Mouse (Mus musculus) hindbrain, embryonic 13.5 days (tissue): ENCODE data around the gene Phactr1. TPM values are rescaled to one million over a fixed set of nuclear protein-coding genes. Genes with fewer than 3 reads are reported as not detected.
"Not testable (repeated sequence)": the region's sequence is repeated elsewhere in the genome, so short reads cannot be mapped to it uniquely, and the experiment has no call there.

Source experiments
- ATAC-seq: fragments of 200-750 bp; cut with Nextera tagmentation; 2 replicates; pipeline ENCODE4 v1.8.0; 2017; ENCODE audit warnings: moderate TSS enrichment; ENCODE audit not compliant: low FRiP score
- H3K27ac ChIP-seq: fragments of 300-500 bp; sonication (generic); 2 replicates; pipeline ENCODE4 v1.5.1; 2015; ENCODE audit warnings: inconsistent platforms, mild to moderate bottlenecking, moderate library complexity
- H3K27me3 ChIP-seq: fragments of 300-500 bp; sonication (generic); 2 replicates; pipeline ENCODE4 v1.6.1; 2015; ENCODE audit warnings: mild to moderate bottlenecking, inconsistent platforms
- H3K36me3 ChIP-seq: fragments of 300-500 bp; sonication (generic); 2 replicates; pipeline ENCODE4 v1.6.1; 2015; ENCODE audit warnings: mild to moderate bottlenecking, inconsistent platforms
- H3K4me1 ChIP-seq: fragments of 300-500 bp; sonication (generic); replicated peaks from 2 replicates; pipeline ENCODE4 v1.6.1; 2015; ENCODE audit warnings: inconsistent platforms
- H3K4me2 ChIP-seq: fragments of 300-500 bp; sonication (generic); 2 replicates; pipeline ENCODE4 v1.6.1; 2015; ENCODE audit warnings: inconsistent platforms, mild to moderate bottlenecking, moderate library complexity
- H3K4me3 ChIP-seq: fragments of 300-500 bp; sonication (generic); 2 replicates; pipeline ENCODE4 v1.5.1; 2015; ENCODE audit warnings: mild to moderate bottlenecking, inconsistent platforms
- H3K9ac ChIP-seq: fragments of 300-500 bp; sonication (generic); 2 replicates; pipeline ENCODE4 v1.6.1; 2015; ENCODE audit warnings: mild to moderate bottlenecking, inconsistent platforms
- H3K9me3 ChIP-seq: fragments of 300-500 bp; sonication (generic); 2 replicates; pipeline ENCODE4 v1.6.1; 2016; ENCODE audit warnings: inconsistent platforms
- WGBS: fragments of 180-500 bp; shearing (Covaris S2); methylation state at CpG from one replicate; pipeline ENCODE4 v1.1.7; 2015; 5-methylcytosine and 5-hydroxymethylcytosine counted together
- polyA plus RNA-seq: library from polyadenylated mRNA; unstranded; fragments of >200 nt; fragmentation: Nextera tagmentation; extraction: Ambion mirVana; gene quantifications from 2 replicates; pipeline ENCODE4 v1.2.1, GENCODE M21; 2015

The Phactr1 gene
- polyA plus RNA-seq, 1 experiment from 2014 or later: 46.9 TPM

DNA sequence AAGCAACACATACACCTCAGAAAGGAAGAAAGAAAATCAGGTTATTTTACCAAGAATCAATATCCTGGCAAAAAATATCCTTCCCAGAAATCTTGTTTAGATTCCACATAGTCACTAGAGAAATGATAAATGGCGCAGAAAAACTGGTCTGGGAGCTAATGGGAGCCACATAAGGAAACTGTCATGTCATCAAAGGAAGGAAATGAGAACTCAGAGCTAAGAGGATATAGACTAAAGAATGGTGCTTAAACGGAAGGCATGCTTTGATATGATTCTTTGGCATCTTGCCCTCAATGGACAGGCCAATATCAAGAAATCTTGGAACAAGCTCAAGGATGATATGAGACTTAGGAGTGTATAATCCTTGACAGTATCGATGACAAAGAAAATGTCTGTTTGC, 263.7 kb downstream of the Phactr1 start:
- no peak overlapping the region for H3K27ac ChIP-seq
- 82% methylated on average over 3 of the region's 3 CpGs for WGBS

GRCm38 (mm10) chr13:42945201-42945600, 264.8 kb downstream of the Phactr1 start:
- not testable (repeated sequence) for H3K4me3 ChIP-seq, H3K27ac ChIP-seq, H3K9me3 ChIP-seq, ATAC-seq, H3K36me3 ChIP-seq, H3K4me2 ChIP-seq, H3K9ac ChIP-seq, H3K4me1 ChIP-seq, H3K27me3 ChIP-seq
- 58% methylated on average over 3 of the region's 4 CpGs for WGBS

More for the DNA sequence above, 263.7 kb downstream of the Phactr1 start:
- Histone ChIP-seq H3K9ac (no peak overlapping the region), H3K36me3 (no peaks in the 10 kb centered on the region), H3K27me3 (no peaks in the 10 kb centered on the region), H3K4me1 (0 out of 2 replicates have a peak, but pooled peaks cover 4% of the 10 kb centered on the region), H3K4me3 (no peak overlapping the region), H3K9me3 (no peaks in the 10 kb centered on the region), H3K4me2 (no peak overlapping the region)
- no peak for ATAC-seq

DNA sequence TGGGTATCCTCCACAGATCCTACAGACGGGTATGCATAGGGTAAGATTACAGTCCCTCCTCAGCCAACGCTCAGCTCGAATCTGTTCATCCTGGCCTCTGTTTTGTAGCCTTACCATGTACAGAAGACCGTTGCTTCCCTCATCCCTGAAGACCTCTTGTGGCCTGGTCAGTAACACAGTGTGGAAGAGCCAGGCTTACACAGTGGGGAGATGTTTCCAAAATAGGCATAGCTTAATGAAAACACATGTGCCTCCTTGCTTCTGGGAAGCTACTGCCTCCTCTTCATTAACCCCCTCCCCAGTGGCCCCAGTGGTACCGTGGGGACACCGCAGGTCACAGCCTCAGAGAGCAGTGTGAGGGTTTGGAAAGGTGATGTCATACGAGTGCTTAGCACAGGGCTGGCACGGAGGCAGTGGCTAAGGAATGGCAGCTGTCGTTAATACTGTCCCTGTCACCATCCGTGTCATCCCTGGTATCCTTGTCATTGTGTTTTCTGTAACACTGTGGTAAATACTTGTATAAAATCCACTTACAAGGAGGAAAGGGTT, 268.4 kb downstream of the Phactr1 start:
- no peaks in the 10 kb centered on the region for H3K36me3 ChIP-seq
- no peaks in the 10 kb centered on the region for H3K9me3 ChIP-seq
- H3K4me3 ChIP-seq: no peak overlapping the region
- WGBS: 80% methylated on average over 10 of the region's 10 CpGs
- H3K27ac ChIP-seq: no peak overlapping the region
- no peak for ATAC-seq
- no peak overlapping the region for H3K9ac ChIP-seq
- H3K4me2 ChIP-seq: no peak overlapping the region
- H3K4me1 ChIP-seq: peaks cover 10% of the 10 kb centered on the region
- H3K27me3 ChIP-seq: no peaks in the 10 kb centered on the region

GRCm38 (mm10) chr13:42949336-42949735, 268.9 kb downstream of the Phactr1 start:
- no peak overlapping the region for H3K4me2 ChIP-seq
- H3K27me3 ChIP-seq: no peaks in the 10 kb centered on the region
- ATAC-seq: no peak
- WGBS: 80% methylated on average over 5 of the region's 5 CpGs
- peaks cover 10% of the 10 kb centered on the region for H3K4me1 ChIP-seq
- no peaks in the 10 kb centered on the region for H3K36me3 ChIP-seq
- no peak overlapping the region for H3K4me3 ChIP-seq
- H3K9me3 ChIP-seq: no peaks in the 10 kb centered on the region
- no peak overlapping the region for H3K9ac ChIP-seq
- H3K27ac ChIP-seq: no peak overlapping the region

- Histone ChIP-seq H3K4me2 (no peak overlapping the region), H3K27me3 (no peaks in the 10 kb centered on the region), H3K9me3 (no peaks in the 10 kb centered on the region), H3K27ac (no peak overlapping the region), H3K4me3 (no peak overlapping the region), H3K36me3 (no peaks in the 10 kb centered on the region), H3K9ac (no peak overlapping the region), H3K4me1 (peaks cover 10% of the 10 kb centered on the region)
- WGBS: 84% methylated on average over 3 of the region's 3 CpGs
- no peak for ATAC-seq
Measured at GRCm38 (mm10) chr13:42950056-42950455, 269.6 kb downstream of the Phactr1 start.

GRCm38 (mm10) chr13:42952037-42952721, 271.8 kb downstream of the Phactr1 start:
- peaks cover 10% of the 10 kb centered on the region for H3K4me1 ChIP-seq
- H3K9ac ChIP-seq: no peak overlapping the region
- WGBS: 78% methylated on average over 15 of the region's 15 CpGs
- H3K4me2 ChIP-seq: no peak overlapping the region
- no peaks in the 10 kb centered on the region for H3K9me3 ChIP-seq
- H3K27ac ChIP-seq: no peak overlapping the region
- no peaks in the 10 kb centered on the region for H3K27me3 ChIP-seq
- ATAC-seq: no peak
- no peaks in the 10 kb centered on the region; the same call in 1 of the 2 replicates for H3K36me3 ChIP-seq
- H3K4me3 ChIP-seq: no peak overlapping the region

- Histone ChIP-seq H3K4me1 (peaks cover 10% of the 10 kb centered on the region), H3K27ac (no peak overlapping the region), H3K4me3 (no peak overlapping the region), H3K9me3 (no peaks in the 10 kb centered on the region), H3K27me3 (no peaks in the 10 kb centered on the region), H3K4me2 (no peak overlapping the region), H3K36me3 (no peaks in the 10 kb centered on the region; the same call in 1 of the 2 replicates), H3K9ac (no peak overlapping the region)
- ATAC-seq: no peak
- WGBS: 97% methylated on average over 6 of the region's 6 CpGs
Measured at GRCm38 (mm10) chr13:42953071-42953470, 272.6 kb downstream of the Phactr1 start.

GRCm38 (mm10) chr13:42954116-42954515, 273.7 kb downstream of the Phactr1 start:
- H3K36me3 ChIP-seq: no peaks in the 10 kb centered on the region; the same call in 1 of the 2 replicates
- ATAC-seq: no peak

DNA sequence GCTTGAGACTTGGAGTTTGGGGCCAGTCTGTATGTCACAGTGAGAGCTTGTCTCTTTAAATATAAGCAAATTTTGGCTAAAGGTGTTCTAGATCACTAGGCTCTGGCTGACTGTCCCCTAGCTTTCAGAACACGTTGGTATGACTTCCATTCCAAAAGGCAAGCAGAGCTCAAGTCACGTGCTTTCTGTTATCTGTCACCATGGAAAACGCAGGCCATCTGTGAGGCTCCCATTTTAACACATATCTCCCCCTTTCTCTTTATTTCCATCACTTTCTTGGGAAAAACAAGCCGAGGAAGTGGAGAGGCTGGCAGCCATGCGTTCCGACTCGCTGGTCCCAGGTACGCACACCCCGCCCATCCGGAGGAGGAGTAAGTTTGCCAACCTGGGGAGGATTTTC, 275.9 kb downstream of the Phactr1 start:
- Histone ChIP-seq H3K27ac (no peak overlapping the region), H3K36me3 (peaks cover 2% of the 10 kb centered on the region; the same call in 1 of the 2 replicates), H3K4me2 (no peak overlapping the region), H3K4me3 (no peak overlapping the region), H3K27me3 (no peaks in the 10 kb centered on the region), H3K4me1 (no peaks in the 10 kb centered on the region), H3K9ac (no peak overlapping the region), H3K9me3 (no peaks in the 10 kb centered on the region)
- 89% methylated on average over 10 of the region's 10 CpGs for WGBS
- no peak for ATAC-seq

More at GRCm38 (mm10) chr13:42954116-42954515, 273.7 kb downstream of the Phactr1 start:
- H3K9me3 ChIP-seq: no peaks in the 10 kb centered on the region
- H3K27ac ChIP-seq: no peak overlapping the region
- no peak overlapping the region for H3K4me3 ChIP-seq
- H3K9ac ChIP-seq: no peak overlapping the region
- H3K4me2 ChIP-seq: no peak overlapping the region
- H3K27me3 ChIP-seq: no peaks in the 10 kb centered on the region
- WGBS: 76% methylated on average over 5 of the region's 5 CpGs
- H3K4me1 ChIP-seq: peaks cover 6% of the 10 kb centered on the region

DNA sequence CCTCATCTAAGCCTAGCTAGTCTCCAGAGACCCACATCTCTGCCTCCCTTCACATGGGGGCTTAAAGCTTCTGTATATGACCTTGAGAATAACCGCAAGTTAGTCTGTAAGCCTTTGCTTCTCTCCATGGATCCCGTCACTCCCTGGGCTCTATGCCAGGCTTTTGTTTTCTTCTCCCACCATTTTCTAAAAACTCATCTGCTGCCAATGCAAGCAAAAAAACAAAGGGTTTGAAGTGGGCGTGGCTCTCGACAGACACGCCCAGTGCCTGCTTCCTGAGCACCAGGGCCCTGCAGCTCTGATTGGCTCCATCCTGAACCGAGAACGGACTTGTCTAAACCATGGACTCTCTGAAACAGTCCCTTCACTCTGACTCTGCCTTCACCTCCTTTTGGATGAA, 277.4 kb downstream of the Phactr1 start:
- H3K9ac ChIP-seq: no peak overlapping the region
- H3K4me2 ChIP-seq: no peak overlapping the region
- H3K27me3 ChIP-seq: no peaks in the 10 kb centered on the region
- H3K36me3 ChIP-seq: peaks cover 2% of the 10 kb centered on the region; the same call in 1 of the 2 replicates
- 63% methylated on average over 7 of the region's 7 CpGs for WGBS
- ATAC-seq: no peak
- H3K4me1 ChIP-seq: no peaks in the 10 kb centered on the region
- no peaks in the 10 kb centered on the region for H3K9me3 ChIP-seq
- H3K27ac ChIP-seq: no peak overlapping the region
- no peak overlapping the region for H3K4me3 ChIP-seq

DNA sequence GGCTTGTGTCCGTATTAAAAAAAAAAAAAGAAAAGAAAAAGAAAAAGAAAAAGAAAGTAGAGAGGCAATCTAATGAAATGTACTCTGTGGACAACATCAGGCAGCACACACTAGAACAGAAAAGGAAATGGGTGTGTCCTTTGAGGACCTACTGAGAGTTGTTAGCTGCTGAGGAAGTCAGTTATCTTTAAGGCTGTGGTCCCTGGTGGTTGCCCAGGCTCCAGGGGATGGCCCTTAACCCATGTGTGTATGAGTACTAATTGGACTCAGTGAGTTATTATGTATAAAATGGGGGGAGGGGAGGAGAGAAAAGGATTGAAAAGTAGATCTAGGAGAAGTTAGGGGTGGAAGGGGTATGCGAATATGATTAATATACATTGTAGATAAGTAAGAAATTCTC, 278.4 kb downstream of the Phactr1 start:
- Histone ChIP-seq H3K27ac (no peak overlapping the region), H3K4me3 (no peak overlapping the region), H3K9me3 (no peaks in the 10 kb centered on the region), H3K4me1 (no peaks in the 10 kb centered on the region), H3K36me3 (peaks cover 2% of the 10 kb centered on the region; the same call in 1 of the 2 replicates), H3K9ac (no peak overlapping the region), H3K27me3 (no peaks in the 10 kb centered on the region), H3K4me2 (no peak overlapping the region)
- 94% methylated on average over 2 of the region's 2 CpGs for WGBS
- no peak for ATAC-seq

GRCm38 (mm10) chr13:42961561-42961960, 281.1 kb downstream of the Phactr1 start:
- H3K9ac ChIP-seq: no peak overlapping the region
- no peak overlapping the region for H3K4me2 ChIP-seq
- H3K9me3 ChIP-seq: no peaks in the 10 kb centered on the region
- no peak for ATAC-seq
- WGBS: 93% methylated on average over 4 of the region's 4 CpGs
- peaks cover 2% of the 10 kb centered on the region; the same call in 1 of the 2 replicates for H3K36me3 ChIP-seq
- H3K27ac ChIP-seq: no peak overlapping the region
- no peaks in the 10 kb centered on the region for H3K4me1 ChIP-seq
- no peaks in the 10 kb centered on the region for H3K27me3 ChIP-seq
- H3K4me3 ChIP-seq: no peak overlapping the region

DNA sequence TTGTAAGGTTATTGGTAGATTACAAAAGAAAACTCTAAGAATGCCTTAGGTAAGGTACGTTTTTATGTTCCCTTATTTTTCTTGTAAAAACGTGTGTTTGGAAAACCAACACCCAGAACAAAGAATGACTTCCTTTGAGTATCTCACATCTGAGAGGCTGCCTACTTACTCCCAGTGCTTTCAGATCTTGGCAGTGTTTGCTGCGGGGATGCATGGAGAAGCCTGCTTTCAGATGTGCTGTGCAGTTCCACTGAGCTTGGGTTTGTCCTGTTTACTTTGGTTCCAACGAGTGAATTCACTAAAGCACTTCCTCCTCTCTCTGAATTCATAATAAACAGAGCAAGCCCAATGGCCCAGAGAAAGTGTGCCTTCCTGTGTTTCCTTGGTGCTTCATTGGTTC, 288.1 kb downstream of the Phactr1 start:
- Histone ChIP-seq H3K9ac (no peak overlapping the region), H3K4me3 (no peak overlapping the region), H3K9me3 (no peaks in the 10 kb centered on the region), H3K27me3 (no peaks in the 10 kb centered on the region), H3K4me2 (no peak overlapping the region), H3K4me1 (no peaks in the 10 kb centered on the region), H3K27ac (no peak overlapping the region), H3K36me3 (no peaks in the 10 kb centered on the region)
- 81% methylated on average over 4 of the region's 4 CpGs for WGBS
- no peak for ATAC-seq
